Comparison of ENCODE assay signal across 28 mouse cellular contexts in the genomic region with DNA sequence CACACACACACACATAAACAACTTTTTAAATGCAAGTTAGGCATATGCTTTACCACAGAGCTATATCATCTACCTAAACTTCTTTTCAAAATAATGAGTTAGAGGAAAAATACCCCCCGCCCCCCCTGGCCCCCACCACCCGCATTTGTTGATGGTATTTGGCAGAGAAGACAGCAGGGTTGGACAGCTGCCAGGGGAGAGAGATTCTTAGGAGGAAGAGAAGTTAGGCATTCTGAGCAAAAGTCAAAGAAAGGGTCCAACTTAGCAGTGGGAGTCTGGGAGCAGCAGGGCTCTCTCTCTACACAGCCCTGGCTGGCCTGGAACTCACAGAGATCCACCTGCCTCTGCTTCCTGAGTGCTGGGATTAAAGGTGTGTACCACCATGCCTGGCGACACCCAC. TPM values are rescaled to one million over a fixed set of nuclear protein-coding genes. Genes with fewer than 3 reads are reported as not detected.
DNase-seq lines count a peak whose midpoint lies in the region; ATAC-seq and TF ChIP-seq lines count a peak whose summit lies in the region.
"Had no signal": no experiment of that assay in that cellular context is flagged by ENCODE, and none has a peak within 500 bp of the region (broad histone marks: within the 10 kb centered on the region; RNA-seq: fewer than 3 reads in every experiment).

No protein-coding gene starts in this region.

- no peak for ATAC-seq in kidney, embryonic 16.5 days (ENCODE audit: low FRiP score, low TSS enrichment)
- ATAC-seq in lung, embryonic 14.5 days (ENCODE audit: insufficient read depth): no peak
- ATAC-seq: CD4-positive, CD25-positive, alpha-beta regulatory T cell, adult 4 months; forebrain, embryonic 15.5 days had no signal

- TF ChIP-seq CTCF in lung, embryonic 14.5 days (IDR thresholded peaks at IDR 0.05; ENCODE audit: low read depth): no peak

- DNase-seq in heart, adult 11 months: peak; percentile 70
- DNase-seq in heart, adult 18-20 months: no peak
- peak; percentile 55 for DNase-seq in kidney, postnatal 10 days
- no peak for DNase-seq in kidney, adult 11 months
- DNase-seq in kidney, postnatal 25 days: peak; percentile 61 to 63
- peak; percentile 34 for DNase-seq in lung, embryonic 14.5 days
- DNase-seq in lung, postnatal 25 days (ENCODE audit: low spot score): no peak
- DNase-seq: adrenal gland, adult 2 months; adrenal gland, postnatal 10 days; adrenal gland, postnatal 25 days; B cell, adult 2 months; cerebellum, adult 11 months; cerebellum, adult 18-20 months; cerebellum, adult 8-10 months; cerebellum, adult 9-11 months; cerebellum, postnatal 14 days; cerebellum, postnatal 36 days; embryo, embryonic 11 days had no signal

- H3K27me3 ChIP-seq in kidney, embryonic 16.5 days (ENCODE audit: insufficient read depth, low read length): no peaks in the 10 kb centered on the region
- H3K27me3 ChIP-seq in lung, embryonic 14.5 days (ENCODE audit: insufficient read depth, low read length): no peaks in the 10 kb centered on the region
- H3K27me3 ChIP-seq: CH12.LX; embryonic facial prominence, embryonic 13.5 days; embryonic facial prominence, embryonic 15.5 days; forebrain, embryonic 12.5 days; forebrain, embryonic 15.5 days had no signal

- no peak overlapping the region for H3K9ac ChIP-seq in kidney, embryonic 16.5 days (replicated peaks; ENCODE audit: low read length)
- H3K9ac ChIP-seq in lung, embryonic 14.5 days: no peak overlapping the region
- H3K9ac ChIP-seq: embryonic facial prominence, embryonic 13.5 days; embryonic facial prominence, embryonic 15.5 days; forebrain, embryonic 12.5 days; forebrain, embryonic 15.5 days had no signal

- no peak overlapping the region for H3K4me2 ChIP-seq in kidney, embryonic 16.5 days (replicated peaks; ENCODE audit: low read depth, low read length)
- no peak overlapping the region for H3K4me2 ChIP-seq in lung, embryonic 14.5 days
- H3K4me2 ChIP-seq: embryonic facial prominence, embryonic 13.5 days; embryonic facial prominence, embryonic 15.5 days; forebrain, embryonic 12.5 days; forebrain, embryonic 15.5 days had no signal

- H3K4me3 ChIP-seq in kidney, embryonic 16.5 days (ENCODE audit: low read length): no peak overlapping the region
- no peak overlapping the region for H3K4me3 ChIP-seq in lung, embryonic 14.5 days (ENCODE audit: low read depth, low read length)
- H3K4me3 ChIP-seq: embryonic facial prominence, embryonic 13.5 days; embryonic facial prominence, embryonic 15.5 days; erythroblast, embryonic 14.5 days; forebrain, embryonic 10.5 days; forebrain, embryonic 12.5 days; forebrain, embryonic 15.5 days had no signal

- H3K4me1 ChIP-seq in kidney, embryonic 16.5 days (ENCODE audit: insufficient read depth, low read length): no peaks in the 10 kb centered on the region
- H3K4me1 ChIP-seq in lung, embryonic 14.5 days (ENCODE audit: insufficient read depth): no peaks in the 10 kb centered on the region
- H3K4me1 ChIP-seq: embryonic facial prominence, embryonic 13.5 days; embryonic facial prominence, embryonic 15.5 days; forebrain, embryonic 10.5 days; forebrain, embryonic 12.5 days; forebrain, embryonic 15.5 days had no signal

- H3K27ac ChIP-seq in kidney, embryonic 16.5 days (ENCODE audit: low read length): no peak overlapping the region
- H3K27ac ChIP-seq in lung, embryonic 14.5 days (ENCODE audit: low read depth): no peak overlapping the region
- H3K27ac ChIP-seq: embryonic facial prominence, embryonic 13.5 days; embryonic facial prominence, embryonic 15.5 days; forebrain, embryonic 10.5 days; forebrain, embryonic 12.5 days; forebrain, embryonic 15.5 days had no signal

- WGBS in kidney, embryonic 16.5 days: 66% methylated on average over 3 of the region's 3 CpGs
- WGBS in lung, embryonic 14.5 days: 41% methylated on average over 3 of the region's 3 CpGs

- H3K36me3 ChIP-seq in kidney, embryonic 16.5 days (ENCODE audit: insufficient read depth, low read length): no peaks in the 10 kb centered on the region
- H3K36me3 ChIP-seq in lung, embryonic 14.5 days (ENCODE audit: insufficient read depth): no peaks in the 10 kb centered on the region
- H3K36me3 ChIP-seq: embryonic facial prominence, embryonic 13.5 days; embryonic facial prominence, embryonic 15.5 days; forebrain, embryonic 10.5 days; forebrain, embryonic 12.5 days; forebrain, embryonic 15.5 days; G1E had no signal

- H3K9me3 ChIP-seq in kidney, embryonic 16.5 days (ENCODE audit: low read length): no peaks in the 10 kb centered on the region
- H3K9me3 ChIP-seq in lung, embryonic 14.5 days (ENCODE audit: low read depth, low read length): no peaks in the 10 kb centered on the region
- H3K9me3 ChIP-seq: embryonic facial prominence, embryonic 13.5 days; embryonic facial prominence, embryonic 15.5 days; forebrain, embryonic 10.5 days; forebrain, embryonic 12.5 days; forebrain, embryonic 15.5 days; G1E had no signal

RNA-seq across cellular contexts. Expression of gene Bdh1, which starts 3.4 kb away (rescaled TPM):
- total RNA-seq in heart, adult 18-20 months (2021): 100 to 1,000 TPM; 240 to 275 TPM
- 30.5 and 37.1 TPM in 2 replicates for polyA plus RNA-seq in kidney, embryonic 16.5 days (2015; fragmentation: Nextera tagmentation; extraction: Ambion mirVana)
- 3.1 and 5.7 TPM in 2 replicates for polyA plus RNA-seq in lung, embryonic 14.5 days (2014; fragmentation: Nextera tagmentation; extraction: Ambion mirVana)
- polyA plus RNA-seq: G1E had no signal

Comparison
In these comparisons a context has a peak if more than half of its experiments do, and no peak if none do; other contexts are left out.
1. DNase-seq: peak in heart, adult 11 months (single experiment), kidney, postnatal 10 days (single experiment), kidney, postnatal 25 days (2 of 2) and lung, embryonic 14.5 days (single experiment); none in heart, adult 18-20 months (0 of 2), kidney, adult 11 months (single experiment) and lung, postnatal 25 days (single experiment).